Mouse (Mus musculus) embryonic stem cell, embryonic (primary cell): ENCODE measurements at regions not wholly inside any gene's neighbourhood (a gene's known extent, or its start where the extent isn't known, plus 50 kb on each side); places are given as distances from the start of the nearest gene placed in this dataset.

Source experiments
- CTCF ChIA-PET, 4 experiments: fragments of 300-600 bp in 2 of 4; fragments of 350-600 bp in 2 of 4; sonication (Branson Sonifier 250); formaldehyde crosslinking; loops; one replicate each; lab custom pipeline; 2022; ENCODE audit warnings: inconsistent platforms in 2 of 4; lab: Charles Lee
- POLR2A ChIA-PET, 4 experiments: fragments of 300-600 bp in 2 of 4; fragments of 350-600 bp in 2 of 4; sonication (Branson Sonifier 250); formaldehyde crosslinking; loops; one replicate each; lab custom pipeline; 2022; ENCODE audit warnings: antibody characterized with exemption in 4 of 4, inconsistent platforms in 1 of 4; lab: Charles Lee

- POLR2A ChIA-PET = no interaction called here
- CTCF ChIA-PET = no interaction called here
Measured at GRCm38 (mm10) chr12:63393411-63393810, 1081.1 kb downstream of the Fscb start.

GRCm38 (mm10) chr12:63380681-63381080 lies 1093.8 kb downstream of the Fscb start:
- CTCF ChIA-PET = interaction anchor here in 1 of 4 experiments (0.7 kb wide), 1 partner anchor 1450 kb away, joined by 4 read pairs; no protein-coding TSS in a partner anchor
- POLR2A ChIA-PET = interaction anchor here in 1 of 4 experiments (0.7 kb wide), 1 partner anchor 38 kb away, joined by 5 read pairs; no protein-coding TSS in a partner anchor

- POLR2A ChIA-PET = no interaction called here
- CTCF ChIA-PET = no interaction called here
Measured at GRCm38 (mm10) chr12:63369259-63369822, 1105.1 kb downstream of the Fscb start.
